Mouse (Mus musculus) lung, postnatal 0 days (tissue): ENCODE results near the gene 1810013L24Rik.

Experiments
- CTCF ChIP-seq: IDR thresholded peaks from 2 replicates; pipeline ENCODE4 v1.5.1; 2016; ENCODE audit warnings: antibody characterized with exemption, mild to moderate bottlenecking
- EP300 ChIP-seq: IDR thresholded peaks from 2 replicates; pipeline ENCODE4 v1.6.1; 2016; ENCODE audit warnings: antibody characterized with exemption, mild to moderate bottlenecking, control low read depth

GRCm38 (mm10) chr16:8780187-8780586 is 49.7 kb upstream of the 1810013L24Rik start:
- TF ChIP-seq EP300 = no peak
- no peak for TF ChIP-seq CTCF
